Comparison of ENCODE assay signal across 9 mouse cellular contexts in the genomic region with DNA sequence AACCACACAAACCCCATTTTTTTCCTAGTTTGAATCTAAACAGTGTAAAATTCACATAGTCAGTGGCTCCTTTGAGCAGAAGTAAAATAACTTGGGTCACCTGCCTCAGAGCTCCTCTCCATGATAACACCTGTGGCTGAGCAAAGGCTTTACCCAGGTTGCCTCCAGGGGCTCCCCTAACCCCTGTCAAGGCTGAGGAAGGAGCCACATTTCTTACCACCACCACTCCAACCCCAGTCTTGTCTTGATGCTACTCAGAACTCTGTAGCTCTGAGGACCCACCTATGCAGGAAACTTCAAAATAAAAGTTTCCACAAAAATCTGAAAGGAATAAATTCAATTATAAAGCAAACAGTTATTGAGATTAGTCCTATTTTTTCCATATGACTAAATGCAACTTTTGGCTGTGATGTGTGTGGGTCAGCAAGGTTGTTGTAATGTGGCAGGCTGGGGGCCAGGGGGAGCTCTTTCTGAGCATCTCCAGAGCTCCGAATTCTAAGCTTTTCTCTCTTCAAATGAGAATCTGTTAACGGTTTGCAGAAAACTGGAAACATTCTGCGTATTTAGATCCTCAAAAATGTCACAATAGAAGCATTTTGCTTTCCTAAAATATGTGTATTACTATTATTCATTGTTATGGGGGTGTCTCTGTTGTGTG.
DNase-seq lines count a peak whose midpoint lies in the region; ATAC-seq and TF ChIP-seq lines count a peak whose summit lies in the region.
"Had no signal": no experiment of that assay in that cellular context is flagged by ENCODE, and none has a peak within 500 bp of the region (broad histone marks: within the 10 kb centered on the region; RNA-seq: fewer than 3 reads in every experiment).

No protein-coding gene starts in this region.

- H3K9ac ChIP-seq in hindbrain, postnatal 0 days (replicated peaks; ENCODE audit: low read length) = no peak overlapping the region
- no peak overlapping the region for H3K9ac ChIP-seq in hindbrain, embryonic 14.5 days
- H3K9ac ChIP-seq in lung, postnatal 0 days (replicated peaks; ENCODE audit: low read depth) = no peak overlapping the region
- no peak overlapping the region for H3K9ac ChIP-seq in kidney, embryonic 16.5 days (replicated peaks; ENCODE audit: low read length)
- H3K9ac ChIP-seq: limb, embryonic 15.5 days had no signal

- H3K27me3 ChIP-seq in hindbrain, postnatal 0 days (ENCODE audit: insufficient read depth, low read length) = no peaks in the 10 kb centered on the region
- H3K27me3 ChIP-seq in hindbrain, embryonic 14.5 days (ENCODE audit: control insufficient read depth, insufficient read depth, low read length) = no peaks in the 10 kb centered on the region
- H3K27me3 ChIP-seq in lung, postnatal 0 days (replicated peaks; ENCODE audit: insufficient read depth, low read length) = no peaks in the 10 kb centered on the region
- no peaks in the 10 kb centered on the region for H3K27me3 ChIP-seq in kidney, embryonic 16.5 days (ENCODE audit: insufficient read depth, low read length)
- H3K27me3 ChIP-seq: limb, embryonic 15.5 days had no signal

- DNase-seq in hindbrain, postnatal 0 days (ENCODE audit: low spot score) = no peak
- no peak for DNase-seq in hindbrain, embryonic 14.5 days (ENCODE audit: low spot score)
- peak; percentile 5 for DNase-seq in urinary bladder, postnatal 25 days (ENCODE audit: low spot score)
- DNase-seq in urinary bladder, adult 18-20 months (ENCODE audit: low spot score in 2 of 2) = no peak
- no peak for DNase-seq in lung, postnatal 0 days (ENCODE audit: low spot score)
- no peak for DNase-seq in heart, adult 18-20 months
- DNase-seq in urinary bladder, postnatal 4 days (ENCODE audit: low spot score in 2 of 2) = no peak

- H3K4me1 ChIP-seq in hindbrain, postnatal 0 days (ENCODE audit: insufficient read depth, low read length) = no peaks in the 10 kb centered on the region
- H3K4me1 ChIP-seq in hindbrain, embryonic 14.5 days (replicated peaks; ENCODE audit: control insufficient read depth, insufficient read depth, low read length) = no peaks in the 10 kb centered on the region
- no peaks in the 10 kb centered on the region for H3K4me1 ChIP-seq in lung, postnatal 0 days (ENCODE audit: insufficient read depth, low read depth, low read length)
- no peaks in the 10 kb centered on the region for H3K4me1 ChIP-seq in kidney, embryonic 16.5 days (ENCODE audit: insufficient read depth, low read length)
- H3K4me1 ChIP-seq: limb, embryonic 15.5 days had no signal

- TF ChIP-seq EP300 in lung, postnatal 0 days (IDR thresholded peaks at IDR 0.05) = no peak

- no peak overlapping the region for H3K4me3 ChIP-seq in hindbrain, postnatal 0 days (ENCODE audit: low read length)
- H3K4me3 ChIP-seq in hindbrain, embryonic 14.5 days (replicated peaks; ENCODE audit: low read length) = no peak overlapping the region
- no peak overlapping the region for H3K4me3 ChIP-seq in lung, postnatal 0 days (ENCODE audit: low read depth, low read length)
- no peak overlapping the region for H3K4me3 ChIP-seq in kidney, embryonic 16.5 days (ENCODE audit: low read length)
- H3K4me3 ChIP-seq: limb, embryonic 15.5 days had no signal

- no peaks in the 10 kb centered on the region for H3K9me3 ChIP-seq in hindbrain, postnatal 0 days (ENCODE audit: low read length)
- no peaks in the 10 kb centered on the region for H3K9me3 ChIP-seq in hindbrain, embryonic 14.5 days (ENCODE audit: control insufficient read depth, low read length)
- H3K9me3 ChIP-seq in lung, postnatal 0 days (ENCODE audit: low read length) = no peaks in the 10 kb centered on the region
- no peaks in the 10 kb centered on the region for H3K9me3 ChIP-seq in kidney, embryonic 16.5 days (ENCODE audit: low read length)
- H3K9me3 ChIP-seq: limb, embryonic 15.5 days had no signal

- no peak overlapping the region for H3K4me2 ChIP-seq in hindbrain, postnatal 0 days (ENCODE audit: low read depth, low read length)
- no peak overlapping the region for H3K4me2 ChIP-seq in hindbrain, embryonic 14.5 days (replicated peaks)
- no peak overlapping the region for H3K4me2 ChIP-seq in lung, postnatal 0 days (replicated peaks; ENCODE audit: low read depth, low read length)
- no peak overlapping the region for H3K4me2 ChIP-seq in kidney, embryonic 16.5 days (replicated peaks; ENCODE audit: low read depth, low read length)
- H3K4me2 ChIP-seq: limb, embryonic 15.5 days had no signal

- peak; percentile 7; the same call in 1 of the 2 replicates for TF ChIP-seq CTCF in hindbrain, postnatal 0 days (IDR thresholded peaks at IDR 0.05; ENCODE audit: low read depth)
- peak; percentile 41 for TF ChIP-seq CTCF in lung, postnatal 0 days (IDR thresholded peaks at IDR 0.05)

- H3K36me3 ChIP-seq in hindbrain, postnatal 0 days (ENCODE audit: insufficient read depth, low read length) = no peaks in the 10 kb centered on the region
- H3K36me3 ChIP-seq in hindbrain, embryonic 14.5 days (replicated peaks; ENCODE audit: control insufficient read depth, insufficient read depth) = no peaks in the 10 kb centered on the region
- no peaks in the 10 kb centered on the region for H3K36me3 ChIP-seq in lung, postnatal 0 days (ENCODE audit: insufficient read depth, low read length)
- no peaks in the 10 kb centered on the region for H3K36me3 ChIP-seq in kidney, embryonic 16.5 days (ENCODE audit: insufficient read depth, low read length)
- H3K36me3 ChIP-seq: limb, embryonic 15.5 days had no signal

- 73% methylated on average over 3 of the region's 3 CpGs for WGBS in hindbrain, postnatal 0 days
- 76% methylated on average over 3 of the region's 3 CpGs for WGBS in hindbrain, embryonic 14.5 days
- 66% methylated on average over 3 of the region's 3 CpGs for WGBS in lung, postnatal 0 days
- 76% methylated on average over 3 of the region's 3 CpGs for WGBS in kidney, embryonic 16.5 days

- H3K27ac ChIP-seq in hindbrain, postnatal 0 days = no peak overlapping the region
- H3K27ac ChIP-seq in hindbrain, embryonic 14.5 days = no peak overlapping the region
- H3K27ac ChIP-seq in lung, postnatal 0 days (ENCODE audit: low read length) = no peak overlapping the region
- H3K27ac ChIP-seq in kidney, embryonic 16.5 days (ENCODE audit: low read length) = no peak overlapping the region
- H3K27ac ChIP-seq: limb, embryonic 15.5 days had no signal

- ATAC-seq in hindbrain, postnatal 0 days = no peak
- ATAC-seq in hindbrain, embryonic 14.5 days (ENCODE audit: low FRiP score) = no peak
- ATAC-seq in lung, postnatal 0 days = no peak
- no peak for ATAC-seq in kidney, embryonic 16.5 days (ENCODE audit: low FRiP score, low TSS enrichment)
